Mouse (Mus musculus) layer of hippocampus, postnatal 36 days (tissue): ENCODE results near the gene Prr29. TPM values are rescaled to one million over a fixed set of nuclear protein-coding genes. Genes with fewer than 3 reads are reported as not detected.
"Not testable (repeated sequence)": the region's sequence is repeated elsewhere in the genome, so short reads cannot be mapped to it uniquely, and the experiment has no call there.

Source experiments
- DNase-seq, 2 experiments: peaks; one replicate each; pipeline ENCODE4 v3.0.0; 2022
- total RNA-seq, 2 experiments: library from RNA; stranded (reverse); gene quantifications; 2 replicates each; pipeline ENCODE4 v1.2.3; 2021

Gene Prr29
- total RNA-seq, 2 experiments from 2014 or later: not detected

DNA sequence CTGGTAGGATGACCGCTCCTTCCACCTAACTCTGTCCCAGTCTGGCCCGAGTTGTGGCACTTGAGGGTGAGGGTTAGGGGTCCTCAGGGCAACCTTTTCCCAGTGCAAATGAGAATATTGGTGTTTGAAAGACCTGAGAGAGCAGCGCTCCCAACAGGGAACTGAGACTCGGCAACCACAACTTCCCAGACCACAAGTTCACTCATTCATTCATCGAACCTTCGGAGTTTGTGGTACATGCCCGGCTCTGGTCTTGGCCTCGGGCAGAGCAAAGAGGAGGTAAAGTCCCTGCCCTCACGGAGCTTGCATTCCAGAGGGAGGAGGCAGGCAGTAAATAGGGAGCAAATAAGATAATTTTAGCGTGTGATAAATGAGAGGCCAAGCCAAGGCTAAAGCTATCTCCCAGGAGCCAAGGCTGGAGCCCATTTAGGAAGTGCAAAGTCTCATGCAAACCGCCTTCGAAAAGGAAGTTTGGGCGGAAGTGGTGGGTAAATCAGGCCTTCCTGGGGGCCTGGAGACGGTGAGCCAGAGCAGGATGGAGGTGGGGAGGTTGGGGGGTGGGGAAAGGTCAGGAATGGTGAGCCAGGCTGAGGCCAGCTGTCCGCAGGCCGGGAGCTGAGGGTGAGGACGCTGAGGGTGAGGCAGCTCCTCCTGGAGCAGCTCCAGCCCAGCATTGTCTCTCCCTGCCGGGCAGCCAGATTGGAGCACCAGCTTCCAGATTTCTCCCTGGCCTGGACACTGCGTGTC, 9.7 kb upstream of the Prr29 start:
- DNase-seq: no peak

DNA sequence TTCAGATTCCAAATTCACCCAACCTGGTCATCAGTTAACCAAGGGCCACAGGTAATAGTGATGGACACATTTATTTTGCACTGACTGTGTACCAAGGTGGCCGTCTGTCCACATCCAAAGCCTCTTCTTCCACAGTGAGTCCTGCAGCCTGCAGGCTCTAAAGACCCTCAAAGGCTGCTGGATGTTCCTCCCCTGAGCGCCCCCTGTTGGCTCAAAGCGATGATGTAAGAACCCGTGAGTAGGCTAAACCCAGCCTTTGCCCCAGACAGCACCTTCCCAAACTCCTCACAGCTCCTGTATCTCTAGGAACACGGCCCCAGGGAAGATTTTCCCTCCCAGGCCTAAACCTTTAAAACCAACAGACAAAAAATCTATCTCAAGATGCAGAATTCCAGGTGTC, 5.9 kb upstream of the Prr29 start:
- no peak for DNase-seq

DNA sequence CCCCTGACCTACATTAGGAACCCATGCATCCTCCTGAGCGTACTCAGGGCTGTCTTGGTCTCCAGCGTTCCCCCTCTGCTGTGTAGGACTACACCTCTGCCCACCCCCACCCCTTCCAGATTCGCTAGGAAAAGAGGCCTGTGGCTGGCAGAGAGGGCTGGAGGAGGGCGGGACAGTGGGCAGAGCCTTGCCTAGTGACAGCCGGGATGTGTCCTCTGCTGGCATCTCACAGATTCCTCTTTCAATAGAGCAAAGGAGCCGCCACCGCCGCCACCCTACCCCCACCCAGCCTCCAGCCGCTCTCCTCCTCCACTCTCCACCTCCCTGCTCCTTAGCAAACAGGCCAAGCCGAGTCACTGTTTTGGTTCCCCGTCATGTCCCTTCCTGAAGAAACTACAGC, 560 bp upstream of the Prr29 start:
- DNase-seq: no peak

DNA sequence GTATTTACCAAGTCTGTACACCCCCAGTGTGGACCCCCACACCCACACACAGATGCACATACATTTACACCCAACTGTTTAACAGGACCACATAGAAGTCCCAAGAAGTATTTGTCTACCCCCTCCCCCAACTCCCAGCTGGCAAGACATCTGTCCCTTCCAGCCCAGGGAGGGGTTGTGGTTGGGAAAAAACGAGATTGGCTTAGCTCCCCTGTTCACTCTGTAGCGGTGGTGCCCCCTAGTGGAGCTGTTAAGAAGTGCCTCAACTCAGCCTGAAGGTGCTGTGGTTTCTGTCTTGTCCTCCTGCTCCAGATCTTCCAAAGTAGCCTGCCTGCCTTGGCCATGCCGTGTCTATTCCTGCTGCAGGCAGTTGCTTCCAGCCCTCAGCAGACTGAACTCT, 1.0 kb downstream of the Prr29 start:
- DNase-seq: peak; percentile 74 to 76

DNA sequence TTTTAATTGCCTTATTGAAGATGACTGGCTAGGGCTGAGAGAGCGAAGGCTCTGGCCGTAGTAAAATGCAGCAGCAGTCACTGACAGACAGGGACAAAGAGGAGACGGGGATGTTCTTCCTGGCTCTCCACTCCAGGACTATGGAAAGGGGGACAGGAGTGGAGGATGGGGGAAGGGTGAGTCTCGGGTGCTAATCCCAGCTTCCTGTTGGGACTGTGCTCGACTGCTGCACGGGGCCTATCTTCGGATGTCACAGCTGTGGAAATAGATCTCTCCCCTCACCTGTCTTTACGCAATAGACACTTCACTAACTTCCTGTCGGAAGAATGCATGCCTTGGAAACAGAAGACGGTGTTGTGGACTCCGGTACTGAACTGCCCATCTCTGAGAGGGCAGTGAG, 8.7 kb downstream of the Prr29 start:
- DNase-seq: no peak

DNA sequence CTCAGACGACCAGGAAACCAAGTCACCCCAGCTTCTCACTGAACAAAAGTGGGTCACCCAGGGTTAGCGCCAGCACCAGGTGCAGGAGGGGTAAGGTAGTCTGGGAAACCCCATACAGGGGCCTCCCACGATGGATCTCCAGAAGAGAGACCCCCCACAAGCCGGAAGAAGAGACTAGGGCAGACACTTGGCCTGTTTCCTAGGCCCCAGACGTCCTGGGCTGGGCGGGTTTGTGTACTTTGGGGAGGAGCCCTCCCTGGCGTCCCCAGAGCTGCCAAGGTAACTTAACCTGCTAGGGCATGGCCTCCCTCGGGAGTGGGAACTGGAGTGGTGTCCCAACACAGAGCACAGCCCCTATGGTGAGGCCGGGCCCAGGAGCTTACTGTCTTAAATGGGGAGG, 9.3 kb downstream of the Prr29 start:
- DNase-seq: no peak

DNA sequence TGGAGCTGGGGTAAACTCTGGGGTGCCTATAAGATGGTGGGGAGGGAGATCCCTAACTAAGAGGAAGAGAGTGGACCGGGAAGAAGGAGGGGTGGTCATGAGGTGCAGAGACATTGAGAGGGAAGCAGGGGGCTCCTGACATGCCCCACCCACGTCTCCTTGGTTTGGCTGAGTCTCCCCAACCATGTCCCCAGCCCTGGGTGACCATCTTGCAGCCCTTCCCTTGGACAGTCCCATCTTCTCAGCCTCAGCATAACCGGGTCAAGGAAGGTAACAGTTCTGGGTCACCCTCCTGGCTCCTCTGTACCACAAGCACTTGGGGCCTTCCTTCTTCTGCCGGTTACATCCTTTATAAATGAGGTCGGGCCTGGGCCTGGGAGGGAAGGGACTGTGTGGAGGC, 9.7 kb downstream of the Prr29 start:
- no peak for DNase-seq

DNA sequence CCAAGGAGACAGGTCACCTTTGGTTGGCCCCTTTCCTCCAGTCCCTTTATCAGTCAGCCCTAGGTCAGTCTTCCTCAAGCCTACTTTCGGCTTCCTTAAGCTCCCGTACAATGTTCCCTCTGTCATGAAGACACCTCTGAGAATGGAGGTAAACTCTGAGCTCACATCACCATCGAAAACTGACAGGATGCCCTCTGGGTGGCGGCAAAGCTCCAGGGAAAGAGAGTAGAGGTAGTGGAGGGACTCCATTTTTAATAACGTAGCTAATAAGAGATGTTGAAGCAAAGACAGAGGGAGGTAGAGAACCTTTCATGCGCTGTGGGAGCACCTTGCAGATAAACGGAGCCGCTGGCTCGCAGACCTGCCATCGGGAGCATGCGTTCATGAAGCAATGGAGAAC, 15.7 kb downstream of the Prr29 start:
- DNase-seq: no peak

DNA sequence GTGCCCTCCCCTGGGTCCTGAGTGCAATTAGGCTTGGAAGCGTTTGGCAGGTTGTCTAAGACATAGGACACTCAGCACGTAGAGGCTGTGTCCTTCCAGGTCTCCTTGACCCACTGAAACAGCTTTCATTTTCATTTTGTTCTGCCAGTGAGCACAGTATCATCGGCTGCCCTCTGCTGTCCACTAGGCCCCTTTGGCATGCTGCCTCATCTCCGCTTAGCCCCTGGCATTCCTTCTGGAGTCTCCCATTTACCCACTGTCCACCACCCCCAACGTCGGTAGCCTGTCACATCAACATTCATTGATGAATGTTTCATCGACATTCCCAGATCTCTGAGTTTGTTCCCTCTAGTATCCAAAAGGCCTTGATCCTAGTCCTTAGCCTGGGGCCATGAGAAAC, 16.6 kb downstream of the Prr29 start:
- no peak for DNase-seq

DNA sequence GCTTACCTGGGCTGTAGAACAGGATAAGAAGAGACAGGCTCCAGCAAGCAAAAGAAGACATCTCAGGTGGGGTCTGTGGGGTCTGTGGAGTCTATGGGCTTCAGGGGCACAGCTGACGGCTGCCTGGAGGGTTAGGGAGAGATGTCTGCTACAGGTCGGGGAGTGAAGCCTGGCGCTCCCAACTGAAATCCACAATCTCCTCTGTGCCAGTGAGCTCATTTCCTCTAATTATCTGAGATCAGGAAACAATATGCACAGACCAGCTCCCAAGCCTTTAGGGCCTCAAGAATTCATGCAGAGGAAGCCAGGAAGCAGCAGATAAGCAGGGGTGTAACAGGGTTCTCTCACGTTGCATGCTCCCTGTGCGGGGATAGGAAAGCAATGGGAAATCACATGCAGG, 17.2 kb downstream of the Prr29 start:
- no peak for DNase-seq

DNA sequence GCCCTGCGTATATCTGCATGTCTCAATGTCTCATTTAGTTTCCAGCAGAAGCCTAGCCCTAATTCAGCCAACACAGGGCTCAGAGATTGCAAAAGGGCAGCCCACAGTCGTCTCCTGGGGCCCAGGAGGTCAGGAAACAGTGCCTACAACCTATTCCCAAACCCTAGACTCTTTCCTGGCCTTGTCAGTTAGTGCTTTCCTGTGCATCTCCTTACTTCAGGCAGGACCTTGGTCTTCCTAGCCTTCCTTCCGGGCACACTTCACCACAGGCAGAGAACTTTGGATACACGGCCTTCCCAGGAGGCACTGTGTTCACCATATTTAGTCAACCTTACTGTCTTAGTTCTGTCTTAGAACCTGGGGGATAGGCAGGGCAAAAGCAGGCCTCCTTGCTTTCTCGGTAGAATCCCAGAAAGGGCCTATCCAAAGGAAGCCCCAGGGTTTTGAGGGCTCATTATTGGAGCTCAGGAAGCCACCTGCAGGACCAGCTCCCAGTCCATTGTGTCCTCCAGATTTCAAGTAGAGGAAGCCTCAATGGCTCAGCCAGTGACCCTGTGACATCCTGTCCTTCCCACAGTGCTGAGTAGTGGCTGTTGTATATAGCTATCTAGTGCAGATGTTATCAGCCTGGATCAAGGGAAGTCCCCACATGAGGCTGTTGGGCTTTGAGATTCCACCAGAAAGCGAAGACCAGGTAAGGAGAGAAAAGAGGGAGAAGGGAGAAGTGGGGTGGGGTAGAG, 17.9 kb downstream of the Prr29 start:
- DNase-seq: no peak

DNA sequence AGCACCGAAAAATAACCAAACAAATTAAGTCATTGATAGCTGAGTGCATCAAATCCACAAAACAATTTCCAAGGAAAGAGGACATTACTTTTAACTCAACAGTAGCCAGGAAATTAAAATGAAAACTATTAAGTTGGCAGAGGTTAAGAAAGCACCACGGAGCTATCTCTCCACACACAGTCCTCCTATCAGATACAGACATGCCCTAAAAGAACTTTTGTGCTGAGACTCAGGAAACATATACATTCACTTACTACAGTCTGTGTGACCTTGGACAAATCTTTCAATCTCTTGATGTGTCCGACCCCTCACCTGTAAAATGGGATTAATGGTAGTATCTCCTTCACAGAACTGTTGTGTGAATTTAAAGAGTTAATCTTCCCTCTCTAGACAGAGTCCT, 21.1 kb downstream of the Prr29 start:
- DNase-seq: no peak

DNA sequence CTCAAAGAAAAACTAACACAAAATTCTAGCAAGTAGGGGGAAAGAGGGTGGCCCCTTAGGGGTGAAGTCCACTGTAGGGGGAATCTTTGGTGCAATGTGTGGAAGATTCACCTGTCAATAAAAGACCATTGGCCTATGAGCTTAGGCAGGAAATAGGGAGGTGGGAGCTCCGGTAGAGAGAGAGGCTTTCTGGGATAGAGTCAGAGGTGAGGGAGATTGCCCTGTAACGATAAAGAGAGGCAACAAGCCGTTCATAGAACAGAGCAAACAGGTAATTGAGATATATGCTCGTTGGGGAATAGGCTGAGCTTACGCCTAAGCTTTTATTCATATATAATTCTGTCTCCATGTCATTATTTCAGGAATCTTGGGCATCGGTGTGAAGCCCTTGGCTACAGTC, 21.7 kb downstream of the Prr29 start:
- no peak for DNase-seq

DNA sequence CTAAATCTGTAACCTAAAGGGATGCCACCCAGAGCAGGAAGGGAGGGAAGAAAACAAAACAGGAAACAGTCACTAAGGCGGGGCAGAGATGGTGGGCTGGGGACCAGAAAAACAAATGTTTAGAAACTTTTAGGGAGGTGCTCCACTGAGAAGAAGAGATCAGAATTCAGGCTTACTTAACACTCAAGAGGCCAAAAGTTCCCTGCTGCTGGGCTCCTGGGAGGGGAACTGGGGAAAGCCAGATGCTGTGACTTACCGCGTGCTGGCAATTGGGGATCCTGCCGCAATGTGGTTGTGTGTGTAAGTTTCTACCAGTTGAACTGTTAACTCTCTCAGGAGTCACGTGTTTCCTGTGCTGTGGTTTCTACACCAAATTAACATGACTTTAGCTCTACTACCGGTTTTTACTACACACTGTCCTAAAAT, 22.5 kb downstream of the Prr29 start, which contains the start of gene Icam2:
Gene Icam2 (minus strand): TSS at position 285 of the 426 bp plus-strand sequence.
- DNase-seq: no peak

DNA sequence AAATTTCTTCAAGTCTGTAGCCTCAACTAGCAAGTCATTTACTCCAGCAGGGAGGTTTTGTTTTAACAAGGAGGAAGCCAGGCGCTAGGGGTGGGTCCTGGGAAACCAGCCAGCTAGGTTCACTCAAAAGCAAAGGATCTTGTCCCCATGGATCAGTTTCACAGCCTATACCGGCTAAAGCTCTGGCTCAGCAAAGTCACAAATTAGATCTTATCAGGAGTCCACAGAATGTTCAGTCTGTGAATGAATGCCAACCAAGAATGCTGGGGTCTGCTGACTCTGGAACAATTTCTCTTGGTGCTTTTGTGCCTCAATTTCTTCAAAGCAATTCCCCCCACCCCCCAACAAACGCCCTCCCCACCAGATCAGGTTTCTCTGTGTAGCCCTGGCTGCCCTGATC, 24.3 kb downstream of the Prr29 start:
- no peak for DNase-seq

DNA sequence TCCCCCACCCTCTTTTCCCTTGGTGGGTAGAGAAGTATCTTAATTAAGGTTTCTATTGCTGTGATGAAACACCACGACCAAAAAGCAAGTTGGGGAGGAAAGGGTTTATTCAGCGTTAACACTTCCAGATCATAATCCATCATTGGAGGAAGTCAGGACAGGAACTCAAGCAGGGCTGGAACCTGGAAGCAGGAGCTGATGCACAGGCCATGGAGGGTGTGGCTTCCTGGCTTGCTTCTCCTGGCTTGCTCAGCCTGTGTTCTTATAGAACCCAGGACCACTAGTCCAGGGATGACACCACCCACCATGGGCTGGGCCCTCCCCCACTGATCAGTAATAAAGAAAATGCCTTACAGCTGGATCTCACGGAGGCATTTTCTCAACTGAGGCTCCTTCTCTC, 25.5 kb downstream of the Prr29 start:
- no peak for DNase-seq

DNA sequence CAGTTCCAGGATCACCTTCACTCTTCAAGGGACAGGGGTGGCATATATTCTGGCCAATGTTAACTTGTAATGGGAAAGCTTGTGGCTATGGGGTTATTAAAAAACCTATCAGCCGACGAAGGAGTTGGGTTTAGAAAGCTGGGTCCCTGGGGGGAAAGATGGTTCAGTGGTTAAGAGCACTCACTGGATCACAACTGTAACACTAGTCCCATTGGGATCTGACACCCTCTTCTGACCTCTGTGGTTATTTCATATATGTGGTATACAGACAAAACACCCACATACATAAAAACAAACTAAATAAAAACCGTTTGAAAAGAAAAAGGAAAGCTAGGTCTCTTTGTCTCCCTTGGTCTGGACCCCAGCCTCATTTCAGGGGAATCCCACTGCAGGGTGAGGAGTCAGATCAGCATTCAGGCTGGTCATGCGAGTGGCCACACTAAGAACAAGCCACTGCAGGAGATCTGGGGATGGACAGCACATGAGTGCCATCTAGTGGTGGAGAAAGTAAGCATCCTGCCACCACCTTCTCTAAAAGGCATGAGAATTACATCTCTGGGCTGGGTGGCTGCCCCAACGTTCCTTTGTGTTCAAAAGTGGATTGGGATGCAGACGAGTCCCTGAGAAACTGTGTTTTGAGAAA, 26.4 kb downstream of the Prr29 start:
- DNase-seq: peak; percentile 51 to 59

DNA sequence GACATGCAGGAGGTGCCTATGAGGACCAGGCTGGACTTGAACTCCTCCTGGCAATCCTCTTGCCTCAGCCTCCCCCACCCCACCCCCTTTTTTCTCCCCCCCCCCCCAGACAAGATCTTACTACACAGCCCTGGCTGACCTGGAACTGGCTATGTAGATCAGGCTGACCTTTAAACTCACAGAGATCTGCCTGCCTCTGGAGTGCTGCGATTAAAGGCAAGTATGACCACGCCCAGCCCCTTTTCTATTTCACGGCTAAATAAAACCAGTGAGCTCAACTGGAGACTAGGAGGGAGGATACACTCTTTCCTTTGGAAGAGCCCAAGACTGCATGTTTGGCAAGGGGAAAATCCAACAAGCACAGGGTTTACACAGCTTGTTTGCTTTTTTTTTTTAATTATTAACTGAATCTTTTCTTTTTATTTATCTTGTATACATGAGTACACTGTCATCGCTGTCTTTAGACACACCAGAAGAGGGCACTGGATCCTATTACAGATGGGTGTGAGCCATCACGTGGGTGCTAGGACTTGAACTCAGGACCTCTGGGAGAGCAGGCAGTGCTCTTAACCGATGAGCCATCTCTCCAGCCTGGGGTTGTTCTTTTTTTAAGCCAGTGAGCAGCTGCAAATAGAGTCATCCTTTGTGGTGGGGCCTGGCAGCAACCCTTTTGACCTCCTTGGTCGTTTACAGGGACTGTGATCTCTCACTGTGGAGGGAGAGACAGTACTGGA, 27.5 kb downstream of the Prr29 start:
- no peak for DNase-seq

DNA sequence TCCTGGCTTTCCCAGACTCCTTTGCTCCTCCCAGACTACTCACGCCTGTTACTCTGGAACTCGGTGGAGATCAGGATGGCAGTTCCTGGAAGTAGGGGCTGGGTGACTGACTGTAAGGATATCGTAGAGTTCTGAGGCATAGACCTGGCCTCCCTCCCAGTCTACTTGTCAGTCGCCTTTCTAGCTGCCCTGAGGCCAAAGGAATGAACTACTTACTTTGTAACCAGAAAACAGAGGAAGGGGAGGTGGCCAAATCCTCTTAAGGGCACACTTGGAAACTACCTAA, 28.0 kb downstream of the Prr29 start:
- DNase-seq: no peak

DNA sequence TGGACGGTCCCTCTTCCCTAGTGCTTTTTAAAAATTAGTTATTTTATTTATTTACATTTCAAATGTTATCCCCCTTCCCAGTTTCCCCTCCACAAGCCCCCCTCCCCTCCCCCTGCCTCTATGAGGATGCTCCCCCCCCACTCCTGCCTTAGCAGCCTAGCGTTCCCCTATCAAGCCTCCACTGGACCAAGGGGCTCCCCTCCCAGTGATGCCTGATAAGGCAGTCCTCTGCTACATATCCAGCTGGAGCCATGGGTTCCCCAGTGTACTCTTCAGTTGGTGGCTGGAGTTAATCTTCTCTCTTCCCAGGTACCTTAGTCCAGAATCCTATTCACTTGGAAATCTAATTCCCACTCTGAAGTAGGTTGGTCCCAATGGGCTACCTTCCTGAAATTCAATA, 28.8 kb downstream of the Prr29 start:
- not testable (repeated sequence) for DNase-seq

DNA sequence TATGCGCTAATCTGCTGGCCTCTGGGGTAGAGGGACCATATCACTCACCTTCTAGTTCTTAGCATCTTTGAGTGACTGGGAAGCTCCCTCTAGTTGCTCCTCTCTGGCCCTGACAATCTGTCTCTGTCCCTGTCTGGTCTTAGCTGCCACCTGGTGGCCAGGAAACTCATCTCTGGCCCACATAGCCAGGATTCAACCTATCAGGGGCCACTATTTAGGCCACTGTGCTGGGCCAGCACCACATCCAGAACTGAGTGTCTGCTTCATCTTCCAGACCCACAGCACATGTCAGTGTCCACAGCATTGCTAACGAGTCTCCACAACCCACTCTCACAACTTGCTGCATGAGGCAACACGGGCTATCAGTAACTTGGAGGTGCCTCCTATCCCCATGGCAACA, 32.4 kb downstream of the Prr29 start:
- no peak for DNase-seq

DNA sequence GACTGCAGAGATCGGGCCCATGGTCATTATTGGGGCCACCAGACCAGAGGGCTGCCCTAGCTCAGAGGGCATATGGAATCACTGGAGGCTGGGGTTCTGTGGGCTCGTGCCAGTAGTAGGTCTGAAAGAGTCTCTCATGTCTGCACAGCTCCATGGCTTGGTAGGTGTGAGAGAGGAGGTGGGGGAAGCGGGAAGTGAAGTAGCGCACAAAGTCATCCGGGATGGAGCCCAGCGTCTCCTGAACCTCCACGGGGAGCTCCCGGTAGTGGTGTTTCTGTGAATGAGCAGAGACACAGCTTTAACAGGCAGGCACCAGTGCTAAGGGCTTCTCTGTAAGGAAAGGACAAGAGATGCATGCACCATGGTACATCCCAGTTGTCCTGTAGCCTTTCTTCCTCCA, 33.2 kb downstream of the Prr29 start:
- DNase-seq: no peak

DNA sequence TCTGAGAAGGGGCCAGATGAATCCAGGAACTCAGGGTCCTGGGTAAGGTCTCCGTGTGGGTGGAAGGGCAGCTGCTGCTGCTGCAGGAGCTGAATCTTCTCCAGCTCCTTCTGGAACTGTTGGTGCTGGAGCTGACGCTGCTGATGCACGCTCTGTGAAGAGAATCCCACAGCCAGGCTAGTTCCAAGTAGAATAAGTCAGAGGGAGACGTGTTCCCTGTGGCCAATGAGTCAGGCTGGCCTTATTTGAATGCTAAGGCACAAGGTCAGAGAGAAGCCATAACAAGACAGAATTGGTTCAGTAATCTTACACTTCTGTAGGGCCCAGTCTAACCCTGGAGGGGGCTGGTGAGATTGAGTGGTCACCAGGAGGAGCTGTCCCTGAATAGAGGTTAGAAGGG, 44.7 kb downstream of the Prr29 start:
- no peak for DNase-seq
